Mouse (Mus musculus) testis, adult 2 months (tissue): Measurements from ENCODE around the gene Elmo2.

ENCODE experiments used
- CTCF ChIP-seq: fragments of 200-500 bp; IDR thresholded peaks from 2 replicates; pipeline ENCODE4 v1.5.1; 2012; ENCODE audit warnings: low read depth, mild to moderate bottlenecking, inconsistent platforms, low read length, moderate library complexity; ENCODE audit not compliant: control insufficient read depth, insufficient read depth, insufficient replicate concordance
- POLR2A ChIP-seq: fragments of 200-500 bp; IDR thresholded peaks from 2 replicates; pipeline ENCODE4 v1.6.1; 2012; ENCODE audit warnings: low read depth, mild to moderate bottlenecking, inconsistent platforms, low read length, moderate library complexity; ENCODE audit not compliant: control insufficient read depth

- TF ChIP-seq CTCF (no peak), POLR2A (no peak)
Observed at GRCm38 (mm10) chr2:165253269-165253668, 73.0 kb downstream of the Elmo2 start.
